21 mouse cellular contexts compared by ENCODE assay signal in the genomic region with DNA sequence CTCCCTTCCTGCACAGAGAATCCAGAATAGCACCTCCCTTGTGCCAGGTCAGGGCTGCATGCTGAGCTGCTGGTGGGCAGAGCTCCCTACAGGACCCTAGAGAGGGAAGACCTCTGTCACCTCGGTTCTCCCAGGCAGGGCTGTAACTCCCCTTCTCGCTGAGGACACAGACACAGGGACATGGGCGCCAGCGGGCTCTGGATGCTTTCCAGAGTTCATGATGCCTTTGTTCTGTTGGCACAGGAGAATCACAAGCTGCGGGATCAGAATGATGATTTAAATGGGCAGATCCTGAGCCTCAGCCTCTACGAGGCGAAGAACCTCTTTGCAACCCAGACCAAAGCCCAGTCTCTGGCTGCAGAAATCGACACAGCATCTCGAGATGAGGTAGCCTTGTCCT.
"Had no signal": no experiment of that assay in that cellular context is flagged by ENCODE, and none has a peak within 500 bp of the region (broad histone marks: within the 10 kb centered on the region; RNA-seq: fewer than 3 reads in every experiment).

No protein-coding gene starts in this region.

- H3K4me2 ChIP-seq: limb, embryonic 12.5 days; limb, embryonic 15.5 days; liver, embryonic 11.5 days; lung, embryonic 14.5 days; midbrain, embryonic 12.5 days had no signal

- H3K27me3 ChIP-seq: limb, embryonic 12.5 days; limb, embryonic 15.5 days; midbrain, embryonic 12.5 days had no signal

- H3K9ac ChIP-seq: limb, embryonic 12.5 days; limb, embryonic 15.5 days; liver, embryonic 14.5 days; liver, postnatal 0 days; lung, embryonic 14.5 days; midbrain, embryonic 12.5 days had no signal

- H3K9me3 ChIP-seq: limb, embryonic 12.5 days; limb, embryonic 15.5 days; midbrain, embryonic 12.5 days had no signal

- H3K27ac ChIP-seq: left cerebral cortex, adult 2 months; limb, embryonic 12.5 days; limb, embryonic 15.5 days; liver, embryonic 14.5 days; macrophage; midbrain, embryonic 12.5 days; stomach, postnatal 0 days had no signal

- H3K4me3 ChIP-seq: left cerebral cortex, adult 2 months; limb, embryonic 12.5 days; limb, embryonic 15.5 days; midbrain, embryonic 12.5 days had no signal

- DNase-seq: kidney, postnatal 10 days; kidney, postnatal 36 days; layer of hippocampus, postnatal 36 days; liver, postnatal 0 days; lung, embryonic 14.5 days; right cerebral cortex, adult 18-20 months; right cerebral cortex, postnatal 14 days; right cerebral cortex, postnatal 4 days; thymus, adult 2 months; thymus, postnatal 14 days; thymus, postnatal 4 days had no signal

- ATAC-seq: liver, postnatal 0 days; lung, postnatal 0 days; midbrain, embryonic 16.5 days had no signal
